Mouse (Mus musculus): ENCODE results near the gene Zfp688. TPM values are rescaled to one million over a fixed set of nuclear protein-coding genes. Genes with fewer than 3 reads are reported as not detected.
"Not testable (repeated sequence)": the region's sequence is repeated elsewhere in the genome, so short reads cannot be mapped to it uniquely, and the experiment has no call there.

Zfp688 gene
- polyA plus RNA-seq, 1 experiment from 2014 or later = 22.0 TPM

- not testable (repeated sequence) for H3K4me1 ChIP-seq; H3K9me3 ChIP-seq; H3K27me3 ChIP-seq (replicated peaks); H3K36me3 ChIP-seq
- under 1% methylated on average over 49 of the region's 49 CpGs for WGBS
- peak within 1 kb of the TSS; percentile 61 for H3K4me3 ChIP-seq (replicated peaks)
- peak within 1 kb of the TSS; percentile 60 for H3K9ac ChIP-seq
- H3K27ac ChIP-seq = peak within 1 kb of the TSS; percentile 80
- ATAC-seq (ENCODE audit: insufficient read depth, low FRiP score, low read depth) = peak; percentile 94
- H3K4me2 ChIP-seq = peak within 1 kb of the TSS; percentile 71
Measured at GRCm38 (mm10) chr7:127375271-127376245, 46.3 kb downstream of the Zfp688 start, which contains the start of gene Zfp747. Gene Zfp747 (minus strand): TSS chr7:127376050.

- not testable (repeated sequence) for H3K9me3 ChIP-seq; H3K27ac ChIP-seq; H3K4me2 ChIP-seq; ATAC-seq (ENCODE audit: insufficient read depth, low FRiP score, low read depth); H3K27me3 ChIP-seq (replicated peaks); H3K4me3 ChIP-seq (replicated peaks); H3K4me1 ChIP-seq; H3K9ac ChIP-seq; H3K36me3 ChIP-seq
- 81% methylated on average over 3 of the region's 3 CpGs for WGBS
Measured at GRCm38 (mm10) chr7:127371870-127372269, 50.0 kb downstream of the Zfp688 start.

GRCm38 (mm10) chr7:127371213-127371612 is 50.7 kb downstream of the Zfp688 start:
- Histone ChIP-seq H3K4me2 (no peak overlapping the region), H3K9me3 (no peaks in the 10 kb centered on the region), H3K4me3 (replicated peaks) (no peak overlapping the region), H3K27me3 (replicated peaks) (no peaks in the 10 kb centered on the region), H3K9ac (no peak overlapping the region), H3K36me3 (peaks cover 9% of the 10 kb centered on the region; the same call in 1 of the 2 replicates), H3K4me1 (no peaks in the 10 kb centered on the region), H3K27ac (no peak overlapping the region)
- ATAC-seq (ENCODE audit: insufficient read depth, low FRiP score, low read depth) = no peak
- 70% methylated on average over 2 of the region's 2 CpGs for WGBS

Other genes starting within 250 kb of the Zfp688 start
- 44.1 and 46.6 TPM in 2 replicates for gene Cd2bp2, start 226.0 kb downstream of the Zfp688 start, polyA plus RNA-seq (2015; fragmentation: Nextera tagmentation; extraction: Ambion mirVana)
- gene Tbc1d10b, start 213.6 kb downstream of the Zfp688 start, polyA plus RNA-seq (2015; fragmentation: Nextera tagmentation; extraction: Ambion mirVana) = 24.3 and 24.4 TPM in 2 replicates
- 18.6 and 31.0 TPM in 2 replicates for gene Mylpf, start 213.2 kb downstream of the Zfp688 start, polyA plus RNA-seq (2015; fragmentation: Nextera tagmentation; extraction: Ambion mirVana)
- 33.9 and 34.8 TPM in 2 replicates for gene Zfp553, start 189.0 kb downstream of the Zfp688 start, polyA plus RNA-seq (2015; fragmentation: Nextera tagmentation; extraction: Ambion mirVana)
- gene Sept1, start 188.9 kb downstream of the Zfp688 start, polyA plus RNA-seq (2015; fragmentation: Nextera tagmentation; extraction: Ambion mirVana) = 17.7 and 19.2 TPM in 2 replicates
- gene Zfp771, start 177.8 kb downstream of the Zfp688 start, polyA plus RNA-seq (2015; fragmentation: Nextera tagmentation; extraction: Ambion mirVana) = 57.9 and 63.1 TPM in 2 replicates
- gene Dctpp1, start 161.4 kb downstream of the Zfp688 start, polyA plus RNA-seq (2015; fragmentation: Nextera tagmentation; extraction: Ambion mirVana) = 164 and 181 TPM in 2 replicates
- gene Sephs2, start 148.0 kb downstream of the Zfp688 start, polyA plus RNA-seq (2015; fragmentation: Nextera tagmentation; extraction: Ambion mirVana) = 139 and 163 TPM in 2 replicates
- gene Itgal, start 125.8 kb downstream of the Zfp688 start, polyA plus RNA-seq (2015; fragmentation: Nextera tagmentation; extraction: Ambion mirVana) = 2.7 TPM in 2 replicates
- 13.1 and 17.4 TPM in 2 replicates for gene Zfp768, start 76.5 kb downstream of the Zfp688 start, polyA plus RNA-seq (2015; fragmentation: Nextera tagmentation; extraction: Ambion mirVana)
- 9.0 and 9.6 TPM in 2 replicates for gene Zfp747, start 46.0 kb downstream of the Zfp688 start, polyA plus RNA-seq (2015; fragmentation: Nextera tagmentation; extraction: Ambion mirVana)
- gene 9130019O22Rik, start 34.9 kb downstream of the Zfp688 start, polyA plus RNA-seq (2015; fragmentation: Nextera tagmentation; extraction: Ambion mirVana) = 5.5 and 6.3 TPM in 2 replicates
- 6.3 and 6.5 TPM in 2 replicates for gene E430018J23Rik, start 28.4 kb downstream of the Zfp688 start, polyA plus RNA-seq (2015; fragmentation: Nextera tagmentation; extraction: Ambion mirVana)
- gene Zfp764, start 15.2 kb downstream of the Zfp688 start, polyA plus RNA-seq (2015; fragmentation: Nextera tagmentation; extraction: Ambion mirVana) = 7.6 and 8.8 TPM in 2 replicates
- 5.7 and 7.2 TPM in 2 replicates for gene Zfp689, start 27.1 kb upstream of the Zfp688 start, polyA plus RNA-seq (2015; fragmentation: Nextera tagmentation; extraction: Ambion mirVana)
- gene Prr14, start 37.5 kb upstream of the Zfp688 start, polyA plus RNA-seq (2015; fragmentation: Nextera tagmentation; extraction: Ambion mirVana) = 38.6 and 38.8 TPM in 2 replicates
- 12.2 and 13.8 TPM in 2 replicates for gene Fbrs, start 57.1 kb upstream of the Zfp688 start, polyA plus RNA-seq (2015; fragmentation: Nextera tagmentation; extraction: Ambion mirVana)
- 49.7 and 55.4 TPM in 2 replicates for gene Srcap, start 89.9 kb upstream of the Zfp688 start, polyA plus RNA-seq (2015; fragmentation: Nextera tagmentation; extraction: Ambion mirVana)
- gene Gm42715, start 97.5 kb upstream of the Zfp688 start, polyA plus RNA-seq (2015; fragmentation: Nextera tagmentation; extraction: Ambion mirVana) = 13.4 and 14.8 TPM in 2 replicates
- gene Tmem265, start 139.3 kb upstream of the Zfp688 start, polyA plus RNA-seq (2015; fragmentation: Nextera tagmentation; extraction: Ambion mirVana) = 5.6 and 6.0 TPM in 2 replicates
- gene Phkg2, start 151.3 kb upstream of the Zfp688 start, polyA plus RNA-seq (2015; fragmentation: Nextera tagmentation; extraction: Ambion mirVana) = 37.1 and 37.5 TPM in 2 replicates
- gene Ccdc189, start 166.5 kb upstream of the Zfp688 start, polyA plus RNA-seq (2015; fragmentation: Nextera tagmentation; extraction: Ambion mirVana) = 5.8 and 7.2 TPM in 2 replicates
- 37.8 and 42.0 TPM in 2 replicates for gene Rnf40, start 166.7 kb upstream of the Zfp688 start, polyA plus RNA-seq (2015; fragmentation: Nextera tagmentation; extraction: Ambion mirVana)
- gene Zfp629, start 193.7 kb upstream of the Zfp688 start, polyA plus RNA-seq (2015; fragmentation: Nextera tagmentation; extraction: Ambion mirVana) = 9.4 and 10.3 TPM in 2 replicates

Data from stomach, embryonic 15.5 days (tissue).